Mouse (Mus musculus) neural tube, embryonic 14.5 days (tissue): ENCODE results near the gene Sfn. TPM values are rescaled to one million over a fixed set of nuclear protein-coding genes. Genes with fewer than 3 reads are reported as not detected.
A peak's percentile ranks its signal among the peaks of the same experiment; 100 is the strongest.
"Not testable (repeated sequence)": the region's sequence is repeated elsewhere in the genome, so short reads cannot be mapped to it uniquely, and the experiment has no call there.

Experiments used
- ATAC-seq: fragments of 200-750 bp; cut with Nextera tagmentation; 2 replicates; pipeline ENCODE4 v1.8.0; 2017; ENCODE audit warnings: low read depth, mild to moderate bottlenecking, moderate TSS enrichment, moderate library complexity
- H3K27ac ChIP-seq: fragments of 300-500 bp; sonication (generic); 2 replicates; pipeline ENCODE4 v1.5.1; 2014; ENCODE audit warnings: low read depth, mild to moderate bottlenecking, control low read depth, low read length, moderate library complexity, mixed read lengths
- H3K27me3 ChIP-seq: fragments of 300-500 bp; sonication (generic); 2 replicates; pipeline ENCODE4 v1.6.1; 2014; ENCODE audit warnings: low read length; ENCODE audit not compliant: control insufficient read depth, insufficient read depth
- H3K36me3 ChIP-seq: fragments of 300-500 bp; sonication (generic); 2 replicates; pipeline ENCODE4 v1.6.1; 2014; ENCODE audit warnings: low read length, mixed read lengths; ENCODE audit not compliant: control insufficient read depth, insufficient read depth
- H3K4me1 ChIP-seq: fragments of 300-500 bp; sonication (generic); 2 replicates; pipeline ENCODE4 v1.6.1; 2014; ENCODE audit warnings: low read length; ENCODE audit not compliant: control insufficient read depth, insufficient read depth
- H3K4me2 ChIP-seq: fragments of 300-500 bp; sonication (generic); 2 replicates; pipeline ENCODE4 v1.6.1; 2014; ENCODE audit warnings: mild to moderate bottlenecking, low read depth, low read length, control low read depth
- H3K4me3 ChIP-seq: fragments of 300-500 bp; sonication (generic); 2 replicates; pipeline ENCODE4 v1.5.1; 2014; ENCODE audit warnings: low read depth, low read length, control low read depth, mixed read lengths
- H3K9ac ChIP-seq: fragments of 300-500 bp; sonication (generic); replicated peaks from 2 replicates; pipeline ENCODE4 v1.6.1; 2014; ENCODE audit warnings: low read depth, mild to moderate bottlenecking, control low read depth, low read length, mixed read lengths
- H3K9me3 ChIP-seq: fragments of 300-500 bp; sonication (generic); 2 replicates; pipeline ENCODE4 v1.6.1; 2016; ENCODE audit warnings: low read length; ENCODE audit not compliant: control insufficient read depth
- WGBS: fragments of 180-500 bp; shearing (Covaris S2); extraction: QIAGEN DNeasy Blood & Tissue Kit; methylation state at CpG from one replicate; pipeline ENCODE4 v1.1.7; 2014; 5-methylcytosine and 5-hydroxymethylcytosine counted together
- polyA plus RNA-seq: library from polyadenylated mRNA; unstranded; fragments of >200 nt; fragmentation: Nextera tagmentation; extraction: Ambion mirVana; gene quantifications from 2 replicates; pipeline ENCODE4 v1.2.1, GENCODE M21; 2014

The Sfn gene
- polyA plus RNA-seq = 1.4 TPM in 2 replicates

DNA sequence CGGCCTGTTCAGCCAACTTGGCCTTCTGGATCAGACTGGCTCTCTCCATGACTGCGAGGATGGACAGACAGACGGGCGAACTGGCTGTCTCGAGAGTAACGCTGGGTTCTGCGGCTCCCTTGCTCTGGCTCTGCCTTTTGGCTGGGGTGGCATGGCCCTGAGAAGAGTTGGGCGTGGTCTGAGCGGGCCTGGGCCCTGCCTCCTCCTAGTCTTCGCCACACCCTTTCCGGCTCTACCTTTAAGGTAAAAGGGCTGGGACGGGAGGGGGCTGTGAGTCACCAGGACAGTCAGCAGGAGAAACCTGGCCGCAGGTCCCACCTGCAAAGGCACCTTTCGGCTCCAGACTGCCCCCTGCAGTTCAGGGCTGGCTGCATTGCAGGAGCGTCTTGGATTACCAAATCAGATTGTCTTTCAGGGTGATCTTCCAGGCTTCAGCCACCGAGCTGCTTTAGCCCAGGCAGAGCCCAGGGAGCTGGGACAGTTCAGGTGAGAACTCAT, at the start of gene Sfn:
TSS of gene Sfn (minus strand) at position 448 of the 498 bp plus-strand sequence.
- Histone ChIP-seq H3K4me2 (no peak within 1 kb of the TSS), H3K36me3 (no peaks in the 10 kb centered on the region), H3K27ac (no peak within 1 kb of the TSS), H3K4me1 (peaks cover 7% of the 10 kb centered on the region; the same call in 1 of the 2 replicates), H3K27me3 (peaks cover 36% of the 10 kb centered on the region), H3K9ac (no peak within 1 kb of the TSS), H3K4me3 (no peak within 1 kb of the TSS), H3K9me3 (no peaks in the 10 kb centered on the region)
- no peak for ATAC-seq
- WGBS = 4% methylated on average over 16 of the region's 16 CpGs

DNA sequence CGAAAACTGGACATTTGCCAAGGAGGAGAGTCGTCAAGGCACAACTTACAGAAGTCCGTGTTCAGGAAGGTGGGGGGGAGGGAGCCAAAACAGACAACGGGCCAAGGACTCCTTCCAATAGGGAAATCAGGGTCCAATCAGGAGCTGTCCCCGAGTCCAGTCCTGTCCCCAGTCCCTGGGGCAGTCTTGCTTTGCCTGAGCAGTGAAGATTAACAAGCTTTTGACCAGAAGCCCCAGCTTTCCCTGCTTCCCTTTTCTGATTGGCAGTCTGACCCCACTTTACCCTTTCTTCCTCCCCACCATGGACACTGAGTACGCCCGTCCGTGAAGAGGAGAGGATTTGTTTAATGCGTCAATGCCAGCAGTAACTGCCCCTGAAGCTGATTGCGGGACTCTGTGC, 49.5 kb upstream of the Sfn start:
- no peaks in the 10 kb centered on the region for H3K27me3 ChIP-seq
- no peak overlapping the region for H3K9ac ChIP-seq
- H3K4me2 ChIP-seq = no peak overlapping the region
- H3K27ac ChIP-seq = no peak overlapping the region
- no peaks in the 10 kb centered on the region for H3K9me3 ChIP-seq
- H3K4me3 ChIP-seq = no peak overlapping the region
- 63% methylated on average over 10 of the region's 10 CpGs for WGBS
- ATAC-seq = no peak
- H3K4me1 ChIP-seq = no peaks in the 10 kb centered on the region
- no peaks in the 10 kb centered on the region for H3K36me3 ChIP-seq

DNA sequence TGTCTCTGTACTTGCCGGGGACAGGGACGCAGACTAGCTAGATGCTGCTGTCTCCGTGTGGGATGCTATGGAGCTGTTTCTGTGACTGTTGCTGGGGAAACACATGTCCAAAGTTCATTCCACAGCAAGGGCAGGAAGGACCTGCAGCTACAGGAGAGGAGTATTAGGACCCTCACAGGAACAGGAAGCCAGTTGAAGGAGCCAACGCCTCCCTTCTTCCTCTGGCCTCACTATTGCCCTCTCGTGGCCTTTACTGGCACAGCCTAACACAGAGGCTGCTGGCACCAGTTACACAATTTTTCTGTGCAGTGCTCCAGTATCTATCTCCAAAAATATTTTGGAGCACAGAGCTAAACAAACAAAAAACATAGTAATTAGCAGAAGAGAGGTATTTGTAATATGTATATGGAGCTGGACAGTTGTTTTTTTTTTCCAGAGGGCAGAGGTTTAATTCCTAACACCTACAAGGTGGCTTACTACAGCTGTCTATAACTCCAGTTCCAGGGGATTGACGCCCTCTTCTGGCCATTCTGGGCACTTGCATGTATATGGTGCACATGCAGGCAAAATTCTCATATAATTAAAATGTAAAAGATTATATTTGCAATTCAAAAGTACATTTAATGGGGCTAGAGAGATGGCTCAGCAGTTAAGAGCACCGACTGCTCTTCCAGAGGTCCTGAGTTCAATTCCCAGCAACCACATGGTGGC, 48.2 kb upstream of the Sfn start, which contains the start of gene Zdhhc18:
TSS of gene Zdhhc18 (minus strand) at position 166 of the 711 bp plus-strand sequence.
- Histone ChIP-seq H3K27me3 (no peaks in the 10 kb centered on the region), H3K9me3 (no peaks in the 10 kb centered on the region), H3K36me3 (no peaks in the 10 kb centered on the region), H3K4me2 (no peak within 1 kb of the TSS), H3K9ac (no peak within 1 kb of the TSS), H3K4me3 (no peak within 1 kb of the TSS), H3K4me1 (no peaks in the 10 kb centered on the region), H3K27ac (no peak within 1 kb of the TSS)
- WGBS = 36% methylated on average over 7 of the region's 7 CpGs
- no peak for ATAC-seq

DNA sequence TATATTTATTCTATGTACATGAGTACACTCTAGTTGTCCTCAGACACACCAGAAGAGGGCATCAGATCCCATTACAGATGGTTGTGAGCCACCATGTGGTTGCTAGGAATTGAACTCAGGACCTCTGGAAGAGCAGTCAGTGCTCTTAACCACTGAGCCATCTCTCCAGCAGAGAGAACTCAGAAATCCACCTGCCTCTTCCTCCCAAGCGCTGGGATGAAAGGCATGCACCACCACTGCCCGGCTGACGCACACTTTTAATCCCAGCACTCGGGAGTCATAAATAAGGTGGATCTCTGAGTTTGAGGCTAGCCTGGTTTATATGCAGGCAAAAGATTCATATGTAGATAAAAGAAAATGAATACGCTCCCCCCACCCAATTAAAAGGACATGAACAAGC, 47.5 kb upstream of the Sfn start:
- not testable (repeated sequence) for H3K4me2 ChIP-seq, H3K4me1 ChIP-seq, H3K27ac ChIP-seq, H3K9ac ChIP-seq, H3K9me3 ChIP-seq, H3K4me3 ChIP-seq, H3K36me3 ChIP-seq, H3K27me3 ChIP-seq, ATAC-seq
- 86% methylated on average over 5 of the region's 5 CpGs for WGBS

DNA sequence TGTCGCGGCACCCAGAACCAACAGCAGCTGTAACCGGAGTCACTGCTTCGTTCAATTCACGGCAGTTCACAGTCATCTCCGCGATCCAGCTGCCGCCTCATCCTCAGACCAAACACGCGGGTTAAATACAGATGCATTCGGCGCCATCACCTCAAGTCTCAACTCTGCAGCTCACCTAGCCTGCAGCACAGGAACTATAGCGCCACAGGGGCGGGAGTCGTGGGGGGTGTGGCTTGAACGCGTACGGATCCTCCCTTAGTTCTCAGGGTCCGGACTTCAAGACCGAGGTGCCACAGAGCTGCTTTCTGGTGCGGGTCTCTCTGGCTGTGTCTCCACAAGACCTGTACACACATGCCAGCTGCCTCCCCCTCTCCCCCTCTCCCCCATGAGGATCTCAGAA, 43.7 kb upstream of the Sfn start:
- Histone ChIP-seq H3K4me1 (no peaks in the 10 kb centered on the region), H3K27ac (no peak overlapping the region), H3K4me3 (no peak overlapping the region), H3K9me3 (no peaks in the 10 kb centered on the region), H3K27me3 (no peaks in the 10 kb centered on the region), H3K4me2 (no peak overlapping the region), H3K9ac (no peak overlapping the region), H3K36me3 (no peaks in the 10 kb centered on the region)
- ATAC-seq = no peak
- 46% methylated on average over 21 of the region's 21 CpGs for WGBS

DNA sequence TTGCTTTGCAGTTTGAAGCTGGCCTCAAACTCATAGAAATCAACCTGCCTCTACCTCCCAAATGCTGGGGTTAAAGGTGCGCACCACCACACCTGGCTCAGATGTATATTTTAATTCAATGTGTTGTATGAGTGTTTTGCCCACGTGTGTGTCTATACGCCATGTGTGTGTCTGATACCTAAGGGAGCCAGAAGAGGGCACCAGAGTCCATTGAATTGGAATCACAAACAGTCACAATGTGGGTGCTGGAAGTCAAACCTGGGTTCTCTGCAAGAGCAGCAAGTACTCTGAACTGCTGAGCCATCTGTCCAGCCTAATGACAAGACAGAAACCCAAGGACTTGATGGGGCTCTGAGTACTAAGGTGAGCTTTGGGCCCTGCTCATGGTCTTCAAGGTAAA, 43.2 kb upstream of the Sfn start:
- H3K36me3 ChIP-seq = no peaks in the 10 kb centered on the region
- no peak overlapping the region for H3K9ac ChIP-seq
- H3K4me2 ChIP-seq = no peak overlapping the region
- WGBS = 89% methylated on average over 3 of the region's 3 CpGs
- H3K4me3 ChIP-seq = no peak overlapping the region
- no peaks in the 10 kb centered on the region for H3K9me3 ChIP-seq
- no peak for ATAC-seq
- no peaks in the 10 kb centered on the region for H3K27me3 ChIP-seq
- H3K27ac ChIP-seq = no peak overlapping the region
- H3K4me1 ChIP-seq = no peaks in the 10 kb centered on the region

DNA sequence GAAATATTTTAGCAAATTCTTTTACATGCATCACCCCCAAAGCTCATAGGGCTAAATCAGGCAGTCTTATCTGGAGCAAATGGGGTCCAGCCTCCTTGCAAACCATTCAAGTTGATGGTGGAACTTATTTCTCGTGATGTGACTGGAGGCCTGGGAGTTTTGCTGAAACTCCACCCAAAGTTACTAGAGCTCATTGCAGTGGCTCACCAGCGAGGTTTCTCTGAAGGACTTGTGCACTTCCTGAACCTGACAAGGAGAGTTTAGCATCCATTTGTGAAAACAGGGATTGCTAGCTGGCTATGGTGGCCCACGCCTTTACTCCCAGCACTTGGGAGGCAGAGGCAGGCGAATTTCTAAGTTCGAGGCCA, 32.1 kb upstream of the Sfn start:
- 84% methylated on average over 5 of the region's 5 CpGs for WGBS

DNA sequence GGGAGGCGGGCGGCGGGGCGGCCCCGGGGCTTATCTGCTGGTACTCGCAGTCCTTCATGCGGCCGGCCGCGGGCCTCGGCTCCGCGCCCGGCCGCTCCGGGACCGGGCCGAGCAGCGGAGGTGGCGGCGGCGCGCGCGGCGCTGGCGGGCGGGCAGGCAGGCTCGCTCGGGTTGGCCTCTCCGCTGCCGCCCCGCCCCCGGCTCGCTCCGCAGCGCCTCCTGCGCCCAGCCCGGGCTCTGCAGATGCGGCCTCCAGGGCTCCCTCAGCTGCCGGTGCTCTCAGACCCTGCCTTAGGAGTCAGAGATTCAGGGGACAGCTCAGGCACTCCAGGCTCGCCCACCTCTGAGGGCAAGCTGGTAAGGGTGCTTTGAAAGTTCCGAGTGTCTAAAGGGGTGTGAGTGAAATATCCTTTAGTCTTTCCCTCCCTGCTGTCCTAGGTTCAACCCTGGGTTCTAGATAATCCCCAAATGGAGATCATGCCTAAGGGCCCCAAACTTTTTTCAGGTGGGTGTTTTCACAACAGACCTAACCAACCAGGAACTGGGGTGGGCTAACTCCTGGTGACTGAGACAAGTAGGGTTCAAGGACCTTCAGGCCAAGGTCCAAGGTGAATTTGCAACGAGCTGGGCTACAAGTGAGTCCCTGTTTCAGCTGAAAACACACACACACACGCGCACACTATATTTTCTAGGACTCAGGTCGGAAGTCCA, 31.5 kb upstream of the Sfn start:
- Histone ChIP-seq H3K4me2 (peak overlapping the region; percentile 75), H3K9ac (peak overlapping the region; percentile 92), H3K36me3 (no peaks in the 10 kb centered on the region), H3K27ac (peak overlapping the region; percentile 80), H3K9me3 (no peaks in the 10 kb centered on the region), H3K4me3 (peak overlapping the region; percentile 84), H3K4me1 (peaks cover 14% of the 10 kb centered on the region), H3K27me3 (no peaks in the 10 kb centered on the region)
- ATAC-seq = peak; percentile 90
- WGBS = 13% methylated on average over 30 of the region's 47 CpGs

More for the DNA sequence above, 32.1 kb upstream of the Sfn start:
- Histone ChIP-seq H3K9ac (no peak overlapping the region), H3K27me3 (no peaks in the 10 kb centered on the region), H3K36me3 (no peaks in the 10 kb centered on the region), H3K27ac (no peak overlapping the region), H3K4me1 (peaks cover 14% of the 10 kb centered on the region), H3K4me2 (no peak overlapping the region), H3K9me3 (no peaks in the 10 kb centered on the region), H3K4me3 (no peak overlapping the region)
- ATAC-seq = no peak
